Mouse (Mus musculus): ENCODE measurements around the gene Selenop.
"Not testable (repeated sequence)": the region's sequence is repeated elsewhere in the genome, so short reads cannot be mapped to it uniquely, and the experiment has no call there.

Selenop gene

GRCm38 (mm10) chr15:3268247-3268646, at the start of gene Selenop:
Selenop (plus strand) TSS chr15:3268547.
- no peak for DNase-seq

GRCm38 (mm10) chr15:3218668-3219067, 49.7 kb upstream of the Selenop start:
- DNase-seq = not testable (repeated sequence)

GRCm38 (mm10) chr15:3222803-3223437, 45.4 kb upstream of the Selenop start:
- no peak for DNase-seq

GRCm38 (mm10) chr15:3226573-3226972, 41.8 kb upstream of the Selenop start:
- DNase-seq = no peak

GRCm38 (mm10) chr15:3228185-3228584, 40.2 kb upstream of the Selenop start:
- no peak for DNase-seq

GRCm38 (mm10) chr15:3228990-3229389, 39.4 kb upstream of the Selenop start:
- no peak for DNase-seq

GRCm38 (mm10) chr15:3231004-3231403, 37.3 kb upstream of the Selenop start:
- DNase-seq = no peak

GRCm38 (mm10) chr15:3232168-3232835, 36.0 kb upstream of the Selenop start:
- peak; percentile 74 for DNase-seq

- DNase-seq = no peak
These were observed 34.4 kb upstream of the Selenop start for GRCm38 (mm10) chr15:3233837-3234551.

- no peak for DNase-seq
These were observed 32.0 kb upstream of the Selenop start for GRCm38 (mm10) chr15:3236338-3236737.

- DNase-seq = no peak
These were observed 30.4 kb upstream of the Selenop start for GRCm38 (mm10) chr15:3237963-3238362.

GRCm38 (mm10) chr15:3245036-3245435, 23.3 kb upstream of the Selenop start:
- not testable (repeated sequence) for DNase-seq

- DNase-seq = no peak
These were observed 17.7 kb upstream of the Selenop start for GRCm38 (mm10) chr15:3250620-3251019.

GRCm38 (mm10) chr15:3251031-3251717, 17.2 kb upstream of the Selenop start:
- DNase-seq = no peak

- no peak for DNase-seq
These were observed 16.7 kb upstream of the Selenop start for GRCm38 (mm10) chr15:3251718-3252067.

GRCm38 (mm10) chr15:3259025-3259424, 9.3 kb upstream of the Selenop start:
- no peak for DNase-seq

GRCm38 (mm10) chr15:3260309-3260708, 8.0 kb upstream of the Selenop start:
- DNase-seq = no peak

GRCm38 (mm10) chr15:3262883-3263282, 5.5 kb upstream of the Selenop start:
- DNase-seq = no peak

- no peak for DNase-seq
These were observed 4.1 kb upstream of the Selenop start for GRCm38 (mm10) chr15:3264293-3264692.

GRCm38 (mm10) chr15:3264828-3265227, 3.5 kb upstream of the Selenop start:
- no peak for DNase-seq

GRCm38 (mm10) chr15:3269496-3269895, 1.1 kb downstream of the Selenop start:
- peak; percentile 47 for DNase-seq

- DNase-seq = peak; percentile 66
These were observed 1.8 kb downstream of the Selenop start for GRCm38 (mm10) chr15:3269996-3270645.

- peak; percentile 69 for DNase-seq
These were observed 2.3 kb downstream of the Selenop start for GRCm38 (mm10) chr15:3270646-3271077.

Measured in embryo, embryonic 11 days (tissue).